Mouse (Mus musculus) heart, embryonic 16.5 days (tissue): Measurements from ENCODE around the gene Usf1. TPM values are rescaled to one million over a fixed set of nuclear protein-coding genes. Genes with fewer than 3 reads are reported as not detected.

Experiments used
- ATAC-seq: fragments of 200-750 bp; cut with Nextera tagmentation; replicated peaks from 2 replicates; pipeline ENCODE4 v1.8.0; 2017; ENCODE audit warnings: moderate number of reproducible peaks; ENCODE audit not compliant: insufficient read depth, low FRiP score; ENCODE audit errors: extremely low read depth
- H3K27ac ChIP-seq: fragments of 300-500 bp; sonication (generic); 2 replicates; pipeline ENCODE4 v1.5.1; 2014; ENCODE audit warnings: mild to moderate bottlenecking, low read length, control low read depth, moderate library complexity
- H3K27me3 ChIP-seq: fragments of 300-500 bp; sonication (generic); 2 replicates; pipeline ENCODE4 v1.6.1; 2014; ENCODE audit warnings: low read length, mixed read lengths; ENCODE audit not compliant: control insufficient read depth, insufficient read depth
- H3K36me3 ChIP-seq: fragments of 300-500 bp; sonication (generic); 2 replicates; pipeline ENCODE4 v1.6.1; 2014; ENCODE audit not compliant: control insufficient read depth, insufficient read depth
- H3K4me1 ChIP-seq: fragments of 300-500 bp; sonication (generic); 2 replicates; pipeline ENCODE4 v1.6.1; 2014; ENCODE audit warnings: low read length, mixed read lengths; ENCODE audit not compliant: control insufficient read depth, insufficient read depth
- H3K4me2 ChIP-seq: fragments of 300-500 bp; sonication (generic); 2 replicates; pipeline ENCODE4 v1.6.1; 2014; ENCODE audit warnings: low read depth, mild to moderate bottlenecking, control low read depth, low read length
- H3K4me3 ChIP-seq: fragments of 300-500 bp; sonication (generic); 2 replicates; pipeline ENCODE4 v1.5.1; 2014; ENCODE audit warnings: mild to moderate bottlenecking, control low read depth, low read length
- H3K9ac ChIP-seq: fragments of 300-500 bp; sonication (generic); 2 replicates; pipeline ENCODE4 v1.6.1; 2014; ENCODE audit warnings: low read length, control low read depth
- H3K9me3 ChIP-seq: fragments of 300-500 bp; sonication (generic); replicated peaks from 2 replicates; pipeline ENCODE4 v1.6.1; 2016; ENCODE audit warnings: low read length; ENCODE audit not compliant: control insufficient read depth
- WGBS: fragments of 180-500 bp; shearing (Covaris S2); extraction: QIAGEN DNeasy Blood & Tissue Kit; methylation state at CpG from one replicate; pipeline ENCODE4 v1.1.7; 2014; 5-methylcytosine and 5-hydroxymethylcytosine counted together
- polyA plus RNA-seq: library from polyadenylated mRNA; unstranded; fragments of >200 nt; fragmentation: Nextera tagmentation; extraction: Ambion mirVana; gene quantifications from 2 replicates; pipeline ENCODE4 v1.2.1, GENCODE M21; 2015

Usf1 gene
- polyA plus RNA-seq, 1 experiment from 2014 or later, result 53.1 TPM

DNA sequence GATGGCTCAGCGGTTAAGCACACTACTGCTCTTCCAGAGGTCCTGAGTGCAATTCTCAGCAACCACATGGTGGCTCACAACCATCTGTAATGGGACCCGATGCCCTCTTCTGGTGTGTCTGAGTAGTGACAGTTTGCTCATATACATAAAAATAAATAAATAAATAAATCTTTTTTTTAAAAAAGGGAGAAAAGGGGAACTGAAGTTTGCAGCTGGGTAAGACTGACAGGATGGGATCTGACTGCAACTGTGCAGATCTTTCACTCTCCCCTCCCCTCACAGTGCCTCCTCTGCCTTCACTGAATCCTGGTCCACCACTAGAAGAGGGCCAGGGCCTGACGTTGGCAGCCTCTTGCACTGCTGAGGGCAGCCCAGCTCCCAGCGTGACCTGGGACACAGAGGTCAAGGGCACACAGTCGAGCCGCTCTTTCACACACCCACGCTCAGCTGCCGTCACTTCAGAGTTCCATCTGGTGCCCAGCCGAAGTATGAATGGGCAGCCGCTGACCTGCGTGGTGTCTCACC is 29.0 kb upstream of the Usf1 start:
- no peak overlapping the region for H3K9ac ChIP-seq
- no peak overlapping the region for H3K4me3 ChIP-seq
- H3K9me3 ChIP-seq, result no peaks in the 10 kb centered on the region
- H3K27me3 ChIP-seq, result peaks cover 8% of the 10 kb centered on the region
- H3K4me1 ChIP-seq, result peaks cover 3% of the 10 kb centered on the region; the same call in 1 of the 2 replicates
- H3K36me3 ChIP-seq, result no peaks in the 10 kb centered on the region
- H3K4me2 ChIP-seq, result no peak overlapping the region
- no peak for ATAC-seq
- WGBS, result 74% methylated on average over 11 of the region's 11 CpGs
- no peak overlapping the region for H3K27ac ChIP-seq

DNA sequence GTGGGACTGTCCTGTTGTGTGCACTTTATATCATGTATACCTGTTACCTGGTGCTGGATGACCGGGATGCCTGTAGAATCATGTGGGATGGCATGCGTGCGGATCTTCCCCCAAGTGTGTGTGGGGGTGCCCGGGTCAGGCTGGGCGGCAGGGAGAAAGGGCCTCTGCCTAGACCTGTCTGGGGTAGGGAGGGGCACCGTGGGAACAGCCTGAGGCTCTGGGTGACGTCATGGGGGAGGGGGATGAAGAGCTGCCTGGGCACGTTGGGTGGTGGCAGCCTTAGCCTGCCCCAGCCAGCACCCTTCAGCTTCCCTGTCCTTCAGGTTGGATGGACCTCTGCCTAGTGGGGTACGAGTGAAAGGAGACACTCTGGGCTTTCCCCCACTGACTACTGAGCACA is 26.8 kb upstream of the Usf1 start:
- Histone ChIP-seq H3K4me3 (no peak overlapping the region), H3K9ac (no peak overlapping the region), H3K27me3 (peaks cover 8% of the 10 kb centered on the region), H3K9me3 (no peaks in the 10 kb centered on the region), H3K4me2 (no peak overlapping the region), H3K4me1 (peaks cover 3% of the 10 kb centered on the region; the same call in 1 of the 2 replicates), H3K36me3 (no peaks in the 10 kb centered on the region), H3K27ac (no peak overlapping the region)
- 62% methylated on average over 9 of the region's 9 CpGs for WGBS
- ATAC-seq, result no peak

DNA sequence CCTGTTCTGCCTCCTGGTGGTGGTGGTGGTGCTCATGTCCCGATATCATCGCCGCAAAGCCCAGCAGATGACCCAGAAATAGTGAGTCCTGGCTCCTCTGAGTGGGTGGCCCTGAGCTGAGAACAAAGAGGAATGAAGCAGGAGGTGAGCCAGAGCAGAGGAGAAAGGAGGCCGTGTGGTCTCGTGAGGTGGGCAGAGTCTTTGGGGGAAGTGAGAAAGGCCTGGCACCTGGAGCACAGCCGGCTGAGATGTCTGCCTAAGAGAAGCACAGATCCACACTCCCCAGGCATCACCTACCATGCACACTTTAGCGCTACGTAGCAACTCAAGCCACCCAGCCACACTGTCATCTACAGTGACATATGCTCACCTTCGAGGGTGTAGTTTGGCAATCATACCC is 25.9 kb upstream of the Usf1 start:
- Histone ChIP-seq H3K36me3 (no peaks in the 10 kb centered on the region), H3K4me3 (no peak overlapping the region), H3K27me3 (peaks cover 8% of the 10 kb centered on the region; the same call in 1 of the 2 replicates), H3K27ac (no peak overlapping the region), H3K4me1 (no peaks in the 10 kb centered on the region), H3K9me3 (no peaks in the 10 kb centered on the region), H3K9ac (no peak overlapping the region), H3K4me2 (no peak overlapping the region)
- no peak for ATAC-seq
- 62% methylated on average over 9 of the region's 9 CpGs for WGBS

DNA sequence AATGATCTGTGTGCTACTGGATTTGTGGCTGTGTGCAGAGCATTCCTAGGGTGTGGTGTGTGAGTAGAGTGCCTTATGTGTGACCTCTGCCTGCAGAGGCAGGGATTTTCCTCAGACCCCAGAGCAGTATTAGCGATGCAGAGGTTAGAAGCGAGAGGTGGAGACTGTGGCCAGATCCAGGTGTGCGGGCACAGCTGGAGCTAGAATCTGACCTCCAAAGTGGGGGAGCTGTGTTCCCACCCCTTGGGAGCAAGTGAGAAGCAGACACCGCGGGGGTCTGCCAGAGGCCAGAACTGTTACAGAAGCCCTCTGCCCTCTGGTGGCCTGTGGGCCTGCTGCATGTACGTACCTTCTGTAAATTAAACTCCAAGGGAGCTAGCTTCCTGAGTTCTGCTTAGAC is 24.0 kb upstream of the Usf1 start:
- no peak overlapping the region for H3K27ac ChIP-seq
- WGBS, result 20% methylated on average over 6 of the region's 6 CpGs
- H3K4me2 ChIP-seq, result peak overlapping the region; percentile 33; the same call in 1 of the 2 replicates
- ATAC-seq, result 0 out of 2 replicates have a peak, but pooled peaks have one; percentile 19
- no peaks in the 10 kb centered on the region for H3K4me1 ChIP-seq
- 0 out of 2 replicates have a peak overlapping the region, but pooled peaks have one; percentile 6 for H3K9ac ChIP-seq
- peak overlapping the region; percentile 8; the same call in 1 of the 2 replicates for H3K4me3 ChIP-seq
- H3K27me3 ChIP-seq, result peaks cover 2% of the 10 kb centered on the region; the same call in 1 of the 2 replicates
- H3K9me3 ChIP-seq, result no peaks in the 10 kb centered on the region
- no peaks in the 10 kb centered on the region for H3K36me3 ChIP-seq

DNA sequence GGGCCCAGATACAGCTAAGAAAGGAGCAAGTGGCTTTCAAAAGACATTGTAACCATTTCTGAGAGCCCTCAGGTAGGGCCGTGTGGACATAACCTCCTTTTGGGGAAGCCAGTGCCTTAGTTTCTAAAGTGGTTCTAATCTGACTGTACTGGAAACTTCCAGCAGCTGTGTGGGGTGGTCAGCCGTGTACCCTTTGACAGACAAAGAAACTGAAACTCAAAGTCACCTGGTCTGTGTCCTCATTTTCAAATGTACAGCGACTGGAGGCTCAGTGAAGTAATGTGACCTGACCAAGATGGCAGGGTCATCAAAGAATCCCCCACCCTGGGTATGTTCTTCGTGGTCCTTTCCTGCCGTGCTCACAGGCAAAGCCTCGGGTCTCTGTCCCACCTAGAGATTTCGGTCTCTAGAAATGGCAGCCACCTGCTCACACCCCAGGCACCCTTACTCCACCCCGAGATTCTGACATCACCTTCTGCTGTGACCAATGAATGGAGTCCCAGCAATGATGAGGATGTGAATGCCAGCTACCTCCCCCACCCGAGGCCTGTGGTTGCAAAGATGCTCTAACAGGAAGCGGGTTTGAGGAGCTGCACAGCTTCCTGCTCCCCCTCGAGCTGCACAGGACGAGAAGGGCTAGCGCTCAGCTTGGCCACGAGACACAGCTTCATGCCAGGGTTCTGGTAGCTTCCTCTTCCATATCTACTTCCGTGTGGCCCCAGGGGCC is 22.6 kb upstream of the Usf1 start, which contains the start of gene Arhgap30:
Gene Arhgap30, plus strand, starts transcription at position 579 of the 727 bp plus-strand sequence.
- Histone ChIP-seq H3K27me3 (no peaks in the 10 kb centered on the region), H3K4me1 (no peaks in the 10 kb centered on the region), H3K4me2 (peak within 1 kb of the TSS; percentile 23), H3K4me3 (peak within 1 kb of the TSS; percentile 43), H3K9ac (peak within 1 kb of the TSS; percentile 28), H3K9me3 (no peaks in the 10 kb centered on the region), H3K36me3 (no peaks in the 10 kb centered on the region), H3K27ac (peak within 1 kb of the TSS; percentile 61)
- peak; percentile 73 for ATAC-seq
- 67% methylated on average over 15 of the region's 15 CpGs for WGBS

DNA sequence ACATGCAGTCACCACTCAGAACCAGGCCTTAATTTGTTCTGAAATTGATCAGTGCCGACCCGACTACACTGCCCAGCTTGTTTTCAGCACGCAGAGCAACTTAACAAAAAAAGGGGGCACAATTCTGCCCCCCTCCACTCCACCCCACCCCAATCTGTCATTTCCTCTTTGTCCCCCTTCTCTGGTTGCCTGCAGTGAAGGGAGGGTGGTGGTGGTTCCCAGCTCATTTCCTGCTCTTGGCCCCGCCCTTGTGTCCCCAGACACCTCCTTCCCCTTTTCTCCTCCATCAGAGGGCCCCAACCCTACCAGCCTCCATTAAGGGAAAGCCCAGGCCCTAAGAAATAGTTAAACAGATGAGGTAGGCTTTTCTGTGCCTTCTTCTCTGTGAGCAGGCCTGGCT is 21.0 kb upstream of the Usf1 start:
- no peaks in the 10 kb centered on the region for H3K36me3 ChIP-seq
- peak overlapping the region; percentile 7; the same call in 1 of the 2 replicates for H3K27ac ChIP-seq
- H3K9ac ChIP-seq, result no peak overlapping the region; the same call in 1 of the 2 replicates
- H3K4me2 ChIP-seq, result peak overlapping the region; percentile 23
- no peaks in the 10 kb centered on the region for H3K4me1 ChIP-seq
- H3K9me3 ChIP-seq, result no peaks in the 10 kb centered on the region
- no peaks in the 10 kb centered on the region for H3K27me3 ChIP-seq
- WGBS, result 75% methylated on average over 4 of the region's 4 CpGs
- peak overlapping the region; percentile 43 for H3K4me3 ChIP-seq
- ATAC-seq, result peak; percentile 45; the same call in 1 of the 2 replicates

DNA sequence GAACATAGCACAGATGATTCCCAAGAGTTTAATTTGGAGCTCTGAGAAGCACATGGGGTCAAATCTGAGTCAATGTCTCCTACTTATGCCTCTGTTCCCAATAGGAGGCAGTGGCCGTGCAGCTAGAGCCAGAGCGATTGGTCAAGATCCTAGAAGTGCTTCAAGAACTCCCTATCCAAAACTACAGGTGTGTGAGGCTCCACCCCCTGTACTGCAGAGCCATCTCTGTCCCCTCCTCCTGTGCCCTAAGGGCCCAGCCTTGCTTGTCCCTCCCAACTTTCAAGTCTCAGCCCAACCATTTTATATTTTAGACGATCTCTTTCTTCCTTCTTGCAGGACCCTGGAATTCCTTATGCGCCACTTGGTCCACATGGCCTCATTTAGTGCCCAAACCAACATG is 9.3 kb upstream of the Usf1 start:
- H3K27ac ChIP-seq, result no peak overlapping the region
- ATAC-seq, result no peak
- no peaks in the 10 kb centered on the region for H3K4me1 ChIP-seq
- H3K36me3 ChIP-seq, result no peaks in the 10 kb centered on the region
- H3K9me3 ChIP-seq, result no peaks in the 10 kb centered on the region
- no peak overlapping the region for H3K4me2 ChIP-seq
- no peaks in the 10 kb centered on the region for H3K27me3 ChIP-seq
- no peak overlapping the region for H3K4me3 ChIP-seq
- no peak overlapping the region for H3K9ac ChIP-seq
- 72% methylated on average over 4 of the region's 4 CpGs for WGBS

DNA sequence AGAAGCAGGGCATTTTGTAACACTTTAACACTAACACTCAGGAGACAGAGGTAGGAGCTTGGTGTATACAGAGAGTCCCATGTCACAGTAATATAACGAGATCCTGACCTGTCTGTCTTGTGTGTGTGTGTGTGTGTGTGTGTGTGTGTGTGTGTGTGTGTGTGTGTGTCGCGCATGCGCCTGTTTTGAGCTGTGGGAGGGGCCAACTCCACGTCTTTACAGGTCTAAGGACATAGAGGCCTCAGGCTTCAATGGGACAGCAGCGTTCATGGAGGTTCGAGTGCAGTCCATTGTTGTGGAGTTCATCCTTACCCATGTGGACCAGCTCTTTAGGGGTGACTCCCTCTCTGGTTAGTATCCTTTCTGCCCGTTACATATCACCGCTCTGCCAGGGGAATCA is 8.1 kb upstream of the Usf1 start:
- Histone ChIP-seq H3K9me3 (no peaks in the 10 kb centered on the region), H3K4me3 (no peak overlapping the region), H3K27ac (no peak overlapping the region), H3K9ac (no peak overlapping the region), H3K4me1 (no peaks in the 10 kb centered on the region), H3K36me3 (no peaks in the 10 kb centered on the region), H3K4me2 (no peak overlapping the region), H3K27me3 (no peaks in the 10 kb centered on the region)
- 82% methylated on average over 9 of the region's 9 CpGs for WGBS
- ATAC-seq, result no peak

DNA sequence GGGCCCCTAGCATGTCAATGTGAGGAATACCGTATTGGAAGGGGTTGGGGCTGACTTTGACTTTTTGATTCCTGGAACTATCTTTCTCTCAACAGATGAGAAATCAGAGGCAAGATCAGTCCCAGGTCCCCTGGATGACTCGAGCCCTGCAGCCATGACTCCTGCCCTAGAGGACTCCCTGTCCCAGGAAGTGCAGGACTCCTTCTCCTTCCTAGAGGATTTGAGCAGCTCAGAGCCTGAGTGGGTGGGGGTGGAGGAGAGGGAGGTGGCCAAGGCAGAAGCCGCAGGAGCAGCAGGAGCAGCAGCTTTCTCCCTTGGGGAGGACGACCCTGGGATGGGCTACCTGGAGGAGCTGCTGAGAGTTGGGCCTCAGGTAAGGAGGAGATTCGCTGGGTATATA is 3.9 kb upstream of the Usf1 start:
- no peak overlapping the region for H3K9ac ChIP-seq
- WGBS, result 67% methylated on average over 5 of the region's 5 CpGs
- H3K9me3 ChIP-seq, result no peaks in the 10 kb centered on the region
- ATAC-seq, result no peak
- H3K27ac ChIP-seq, result no peak overlapping the region
- H3K27me3 ChIP-seq, result peaks cover 5% of the 10 kb centered on the region; the same call in 1 of the 2 replicates
- H3K4me1 ChIP-seq, result no peaks in the 10 kb centered on the region; the same call in 1 of the 2 replicates
- no peak overlapping the region for H3K4me3 ChIP-seq
- H3K36me3 ChIP-seq, result no peaks in the 10 kb centered on the region
- H3K4me2 ChIP-seq, result no peak overlapping the region
